Mouse (Mus musculus) embryonic fibroblast, embryonic 13.5 days (primary cell): ENCODE data around the gene Hist1h2ab.

Source experiments
- CTCF ChIP-seq: IDR thresholded peaks from 2 replicates; pipeline ENCODE4 v1.5.1; 2011; ENCODE audit warnings: mild to moderate bottlenecking, control low read depth, low read length, moderate library complexity, borderline replicate concordance; ENCODE audit not compliant: insufficient read depth
- POLR2A ChIP-seq: IDR thresholded peaks from 2 replicates; pipeline ENCODE4 v1.6.1; 2011; ENCODE audit warnings: low read depth, mild to moderate bottlenecking, control low read depth, low read length, moderate library complexity

DNA sequence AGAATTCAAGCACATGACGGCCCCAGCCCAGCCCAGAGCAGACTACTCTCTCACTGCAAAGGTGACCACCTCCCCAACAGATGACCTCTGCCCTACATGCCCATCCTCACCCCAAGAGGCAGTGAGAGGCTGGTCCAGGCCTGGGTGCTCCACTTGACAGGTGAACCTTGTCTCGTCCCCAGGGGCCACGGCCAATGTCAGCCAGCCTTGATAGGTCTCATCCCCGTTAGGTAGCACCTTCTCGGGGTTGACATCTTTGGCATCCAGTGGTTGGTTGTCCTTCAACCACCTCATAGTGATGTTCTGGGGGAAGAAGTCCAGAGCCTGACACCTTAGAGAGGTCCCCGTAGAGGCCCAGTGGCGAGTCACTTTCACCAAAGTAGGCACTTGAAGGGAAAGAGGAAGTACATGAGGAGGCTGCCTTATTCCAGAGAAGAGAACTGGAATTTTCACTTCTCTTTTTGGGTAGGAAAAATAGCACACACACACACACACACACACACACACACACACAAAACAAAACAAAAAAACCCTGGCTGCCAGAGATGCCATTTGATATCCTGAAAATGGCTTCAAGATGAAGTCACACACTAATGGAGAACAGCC, 45.1 kb upstream of the Hist1h2ab start:
- TF ChIP-seq CTCF = no peak
- no peak for TF ChIP-seq POLR2A
